Mouse (Mus musculus): ENCODE results near the gene Pygo2. TPM values are rescaled to one million over a fixed set of nuclear protein-coding genes. Genes with fewer than 3 reads are reported as not detected.

The Pygo2 gene
- 31.5 and 33.3 TPM in 2 replicates for polyA plus RNA-seq (2015; fragmentation: Nextera tagmentation; extraction: Ambion mirVana)

- Histone ChIP-seq H3K9me3 (ENCODE audit: control insufficient read depth, low read length) (no peaks in the 10 kb centered on the region), H3K4me3 (ENCODE audit: low read length) (peak within 1 kb of the TSS; percentile 95), H3K27me3 (ENCODE audit: control insufficient read depth, insufficient read depth, low read depth, low read length) (no peaks in the 10 kb centered on the region), H3K4me2 (ENCODE audit: low read depth, low read length) (peak within 1 kb of the TSS; percentile 70), H3K4me1 (replicated peaks; ENCODE audit: control insufficient read depth, insufficient read depth, low read length) (peaks cover 9% of the 10 kb centered on the region), H3K36me3 (ENCODE audit: control insufficient read depth, insufficient read depth, low read length) (peaks cover 36% of the 10 kb centered on the region), H3K9ac (ENCODE audit: low read length) (peak within 1 kb of the TSS; percentile 99), H3K27ac (ENCODE audit: low read length) (peak within 1 kb of the TSS; percentile 93)
- peak; percentile 99 for ATAC-seq (ENCODE audit: low read depth)
- 2% methylated on average over 68 of the region's 68 CpGs for WGBS
These were observed at the start of gene Pygo2 for GRCm38 (mm10) chr3:89430171-89431159. Pygo2 (plus strand) TSS chr3:89430214.

GRCm38 (mm10) chr3:89380291-89380690 is 49.7 kb upstream of the Pygo2 start:
- no peak for ATAC-seq (ENCODE audit: low read depth)
- Histone ChIP-seq H3K27me3 (ENCODE audit: control insufficient read depth, insufficient read depth, low read depth, low read length) (no peaks in the 10 kb centered on the region), H3K9ac (ENCODE audit: low read length) (no peak overlapping the region), H3K36me3 (ENCODE audit: control insufficient read depth, insufficient read depth, low read length) (peaks cover 13% of the 10 kb centered on the region), H3K27ac (ENCODE audit: low read length) (no peak overlapping the region), H3K4me1 (replicated peaks; ENCODE audit: control insufficient read depth, insufficient read depth, low read length) (peaks cover 28% of the 10 kb centered on the region), H3K9me3 (ENCODE audit: control insufficient read depth, low read length) (no peaks in the 10 kb centered on the region), H3K4me3 (ENCODE audit: low read length) (no peak overlapping the region), H3K4me2 (ENCODE audit: low read depth, low read length) (no peak overlapping the region)
- WGBS: 91% methylated on average over 14 of the region's 14 CpGs

- no peaks in the 10 kb centered on the region for H3K9me3 ChIP-seq (ENCODE audit: control insufficient read depth, low read length)
- WGBS: 88% methylated on average over 18 of the region's 18 CpGs
- H3K4me3 ChIP-seq (ENCODE audit: low read length): no peak overlapping the region
- no peak overlapping the region for H3K27ac ChIP-seq (ENCODE audit: low read length)
- H3K4me2 ChIP-seq (ENCODE audit: low read depth, low read length): no peak overlapping the region
- H3K4me1 ChIP-seq (replicated peaks; ENCODE audit: control insufficient read depth, insufficient read depth, low read length): peaks cover 32% of the 10 kb centered on the region
- no peak overlapping the region for H3K9ac ChIP-seq (ENCODE audit: low read length)
- ATAC-seq (ENCODE audit: low read depth): no peak
- H3K36me3 ChIP-seq (ENCODE audit: control insufficient read depth, insufficient read depth, low read length): peaks cover 13% of the 10 kb centered on the region
- no peaks in the 10 kb centered on the region for H3K27me3 ChIP-seq (ENCODE audit: control insufficient read depth, insufficient read depth, low read depth, low read length)
These were observed 49.3 kb upstream of the Pygo2 start for GRCm38 (mm10) chr3:89380711-89381110.

DNA sequence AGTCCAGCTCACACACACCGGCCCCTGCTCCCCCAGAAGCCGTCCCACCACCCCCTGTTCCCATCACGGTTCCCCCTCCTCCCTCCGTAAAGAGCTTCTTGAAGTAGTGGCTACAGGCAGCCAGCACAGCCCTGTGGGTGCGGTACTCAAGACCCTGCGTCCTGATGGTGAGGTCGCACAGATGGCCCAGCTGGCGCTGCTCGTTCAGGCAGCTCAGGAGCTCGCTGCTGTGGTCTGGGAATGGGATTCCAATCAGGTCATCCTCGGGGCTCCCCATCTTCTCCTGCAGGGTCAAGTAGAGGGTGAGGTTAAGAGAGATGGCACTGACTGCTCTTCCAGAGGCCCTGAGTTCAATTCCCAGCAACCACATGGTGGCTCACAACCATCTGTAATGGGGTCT is 48.8 kb upstream of the Pygo2 start:
- 65% methylated on average over 11 of the region's 11 CpGs for WGBS
- no peak for ATAC-seq (ENCODE audit: low read depth)
- H3K4me1 ChIP-seq (replicated peaks; ENCODE audit: control insufficient read depth, insufficient read depth, low read length): peaks cover 35% of the 10 kb centered on the region
- H3K4me3 ChIP-seq (ENCODE audit: low read length): no peak overlapping the region
- H3K4me2 ChIP-seq (ENCODE audit: low read depth, low read length): no peak overlapping the region
- no peak overlapping the region for H3K27ac ChIP-seq (ENCODE audit: low read length)
- no peaks in the 10 kb centered on the region for H3K27me3 ChIP-seq (ENCODE audit: control insufficient read depth, insufficient read depth, low read depth, low read length)
- H3K36me3 ChIP-seq (ENCODE audit: control insufficient read depth, insufficient read depth, low read length): peaks cover 13% of the 10 kb centered on the region
- no peak overlapping the region for H3K9ac ChIP-seq (ENCODE audit: low read length)
- H3K9me3 ChIP-seq (ENCODE audit: control insufficient read depth, low read length): no peaks in the 10 kb centered on the region

DNA sequence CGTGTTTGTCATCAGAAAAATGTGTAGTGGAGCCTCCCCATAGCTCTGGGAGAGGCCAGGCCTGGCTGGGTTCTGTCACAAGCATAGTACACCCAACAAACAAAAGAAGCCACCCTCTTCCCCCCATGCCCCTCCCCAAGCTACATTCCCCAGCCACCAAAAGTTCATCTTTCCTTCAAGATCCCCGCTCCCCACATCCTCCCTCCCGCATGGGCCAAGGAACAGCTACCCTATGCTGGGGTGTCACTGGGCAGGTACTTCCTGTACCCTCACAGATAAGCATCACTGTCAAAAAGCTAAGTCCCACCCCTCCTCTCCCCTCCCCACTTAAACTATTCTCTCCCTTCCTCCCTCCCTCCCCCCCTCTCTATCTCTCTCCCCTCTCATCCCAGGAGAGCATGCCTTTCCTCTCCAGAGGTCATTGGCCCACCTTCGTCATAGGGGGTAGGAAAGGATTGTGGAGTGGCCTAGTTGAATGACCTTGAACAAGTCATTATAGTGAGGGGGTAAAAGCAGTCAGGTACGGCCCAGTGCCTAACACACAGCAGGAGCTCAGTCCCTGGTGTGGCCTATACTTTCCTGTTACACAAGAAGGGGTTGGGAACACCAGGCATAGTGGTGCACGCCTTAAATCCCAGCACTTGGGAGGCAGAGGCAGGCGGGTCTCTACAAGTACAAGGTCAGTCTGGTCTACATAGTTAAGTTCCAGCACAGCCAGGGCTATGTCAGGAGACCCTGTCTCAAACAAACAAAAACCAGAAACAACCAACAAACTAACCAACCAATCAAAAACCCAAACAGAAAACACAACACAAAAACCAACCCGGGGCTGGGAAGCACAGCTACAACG is 47.8 kb upstream of the Pygo2 start:
- Histone ChIP-seq H3K36me3 (ENCODE audit: control insufficient read depth, insufficient read depth, low read length) (peaks cover 13% of the 10 kb centered on the region), H3K4me3 (ENCODE audit: low read length) (no peak overlapping the region), H3K27ac (ENCODE audit: low read length) (no peak overlapping the region), H3K4me1 (replicated peaks; ENCODE audit: control insufficient read depth, insufficient read depth, low read length) (peaks cover 38% of the 10 kb centered on the region), H3K9me3 (ENCODE audit: control insufficient read depth, low read length) (no peaks in the 10 kb centered on the region), H3K9ac (ENCODE audit: low read length) (no peak overlapping the region), H3K27me3 (ENCODE audit: control insufficient read depth, insufficient read depth, low read depth, low read length) (no peaks in the 10 kb centered on the region), H3K4me2 (ENCODE audit: low read depth, low read length) (no peak overlapping the region)
- 85% methylated on average over 9 of the region's 9 CpGs for WGBS
- no peak for ATAC-seq (ENCODE audit: low read depth)

DNA sequence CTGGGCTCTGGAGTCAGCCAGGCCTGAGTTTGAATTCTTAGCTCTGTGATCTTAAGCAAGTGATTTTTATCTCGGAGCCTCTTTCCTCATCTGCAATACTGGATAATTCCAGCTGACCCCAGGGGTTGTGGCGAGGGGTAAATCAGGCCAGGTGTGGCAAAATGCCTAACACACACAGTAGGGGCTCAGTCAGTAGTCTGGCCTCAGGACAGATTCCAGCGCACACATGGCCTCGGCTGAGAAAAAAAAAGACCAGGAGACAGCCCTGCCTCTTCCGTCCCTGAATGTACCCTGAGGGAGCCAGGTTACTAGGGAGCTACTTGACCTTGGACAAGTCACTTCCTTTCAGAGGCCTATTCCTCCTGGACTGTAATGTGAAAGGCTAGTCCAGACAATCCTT is 47.1 kb upstream of the Pygo2 start:
- no peak for ATAC-seq (ENCODE audit: low read depth)
- Histone ChIP-seq H3K4me1 (replicated peaks; ENCODE audit: control insufficient read depth, insufficient read depth, low read length) (peaks cover 41% of the 10 kb centered on the region), H3K36me3 (ENCODE audit: control insufficient read depth, insufficient read depth, low read length) (peaks cover 13% of the 10 kb centered on the region), H3K4me3 (ENCODE audit: low read length) (no peak overlapping the region), H3K9ac (ENCODE audit: low read length) (no peak overlapping the region), H3K27ac (ENCODE audit: low read length) (peak overlapping the region; percentile 7; the same call in 1 of the 2 replicates), H3K27me3 (ENCODE audit: control insufficient read depth, insufficient read depth, low read depth, low read length) (no peaks in the 10 kb centered on the region), H3K9me3 (ENCODE audit: control insufficient read depth, low read length) (no peaks in the 10 kb centered on the region), H3K4me2 (ENCODE audit: low read depth, low read length) (no peak overlapping the region)
- WGBS: 80% methylated on average over 5 of the region's 5 CpGs

DNA sequence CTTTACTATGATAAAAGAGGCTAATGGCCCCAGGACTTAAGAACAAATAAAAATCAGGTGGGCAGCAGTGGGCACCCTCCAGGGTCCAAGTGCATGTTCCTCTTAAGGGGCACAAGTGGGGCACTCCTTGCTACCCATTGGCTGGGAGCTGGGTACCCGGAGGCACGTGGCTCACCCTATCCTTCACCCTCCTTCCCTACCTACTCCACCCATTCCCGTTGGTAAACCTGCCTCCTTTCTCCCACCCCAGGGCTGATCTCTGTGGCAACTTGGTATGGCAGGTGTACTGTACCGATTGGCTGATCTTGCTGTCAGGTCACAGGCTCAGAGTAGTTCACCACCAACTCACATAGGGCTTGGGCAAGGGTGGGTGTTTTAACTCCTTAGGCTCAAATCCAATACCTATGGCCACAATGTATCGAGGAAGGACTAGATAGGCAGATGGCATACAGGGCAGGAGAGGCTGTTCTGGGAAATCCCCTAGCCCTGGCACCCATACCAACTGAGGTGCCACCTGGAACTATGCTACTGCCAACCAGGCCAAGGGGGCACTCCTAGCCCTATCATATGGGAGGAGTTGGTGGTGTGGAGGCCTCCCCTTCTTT is 46.3 kb upstream of the Pygo2 start:
- peaks cover 13% of the 10 kb centered on the region for H3K36me3 ChIP-seq (ENCODE audit: control insufficient read depth, insufficient read depth, low read length)
- H3K27me3 ChIP-seq (ENCODE audit: control insufficient read depth, insufficient read depth, low read depth, low read length): no peaks in the 10 kb centered on the region
- no peak overlapping the region for H3K9ac ChIP-seq (ENCODE audit: low read length)
- H3K27ac ChIP-seq (ENCODE audit: low read length): peak overlapping the region; percentile 7
- 67% methylated on average over 5 of the region's 5 CpGs for WGBS
- H3K4me2 ChIP-seq (ENCODE audit: low read depth, low read length): no peak overlapping the region
- no peak overlapping the region for H3K4me3 ChIP-seq (ENCODE audit: low read length)
- peak; percentile 41 for ATAC-seq (ENCODE audit: low read depth)
- no peaks in the 10 kb centered on the region for H3K9me3 ChIP-seq (ENCODE audit: control insufficient read depth, low read length)
- peaks cover 40% of the 10 kb centered on the region for H3K4me1 ChIP-seq (replicated peaks; ENCODE audit: control insufficient read depth, insufficient read depth, low read length)

- H3K36me3 ChIP-seq (ENCODE audit: control insufficient read depth, insufficient read depth, low read length): peaks cover 10% of the 10 kb centered on the region
- peaks cover 36% of the 10 kb centered on the region for H3K4me1 ChIP-seq (replicated peaks; ENCODE audit: control insufficient read depth, insufficient read depth, low read length)
- WGBS: 58% methylated on average over 11 of the region's 12 CpGs
- no peaks in the 10 kb centered on the region for H3K9me3 ChIP-seq (ENCODE audit: control insufficient read depth, low read length)
- peak overlapping the region; percentile 25 for H3K9ac ChIP-seq (ENCODE audit: low read length)
- no peaks in the 10 kb centered on the region for H3K27me3 ChIP-seq (ENCODE audit: control insufficient read depth, insufficient read depth, low read depth, low read length)
- peak overlapping the region; percentile 56 for H3K27ac ChIP-seq (ENCODE audit: low read length)
- no peak overlapping the region for H3K4me3 ChIP-seq (ENCODE audit: low read length)
- peak; percentile 8; the same call in 1 of the 2 replicates for ATAC-seq (ENCODE audit: low read depth)
- H3K4me2 ChIP-seq (ENCODE audit: low read depth, low read length): no peak overlapping the region
These were observed 45.5 kb upstream of the Pygo2 start for GRCm38 (mm10) chr3:89384331-89385076.

All from lung, embryonic 16.5 days (tissue).